Mouse (Mus musculus) liver, postnatal 0 days (tissue): ENCODE results near the gene Man1c1. TPM values are rescaled to one million over a fixed set of nuclear protein-coding genes. Genes with fewer than 3 reads are reported as not detected.

Experiments
- ATAC-seq: fragments of 200-750 bp; cut with Nextera tagmentation; 2 replicates; pipeline ENCODE4 v1.8.0; 2017; ENCODE audit warnings: mild to moderate bottlenecking, moderate library complexity
- DNase-seq: peaks from one replicate; pipeline ENCODE4 v3.0.0-alpha.2; 2016
- H3K27ac ChIP-seq: fragments of 300-500 bp; sonication (generic); 2 replicates; pipeline ENCODE4 v1.5.1; 2014; ENCODE audit warnings: antibody characterized with exemption, moderate library complexity, mild to moderate bottlenecking, low read depth
- H3K27me3 ChIP-seq: fragments of 300-500 bp; sonication (generic); 2 replicates; pipeline ENCODE4 v1.6.1; 2014; ENCODE audit warnings: low read length, control low read depth, mixed read lengths; ENCODE audit not compliant: insufficient read depth
- H3K36me3 ChIP-seq: fragments of 300-500 bp; sonication (generic); replicated peaks from 2 replicates; pipeline ENCODE4 v1.6.1; 2014; ENCODE audit warnings: mild to moderate bottlenecking, control low read depth, low read length, moderate library complexity, mixed read lengths; ENCODE audit not compliant: insufficient read depth
- H3K4me1 ChIP-seq: fragments of 300-500 bp; sonication (generic); 2 replicates; pipeline ENCODE4 v1.6.1; 2014; ENCODE audit warnings: antibody characterized with exemption, mild to moderate bottlenecking, control low read depth; ENCODE audit not compliant: insufficient read depth
- H3K4me2 ChIP-seq: fragments of 300-500 bp; sonication (generic); 2 replicates; pipeline ENCODE4 v1.6.1; 2014; ENCODE audit warnings: low read depth, mild to moderate bottlenecking, low read length, moderate library complexity, mixed read lengths
- H3K4me3 ChIP-seq: fragments of 300-500 bp; sonication (generic); 2 replicates; pipeline ENCODE4 v1.5.1; 2014; ENCODE audit warnings: low read depth, low read length
- H3K9ac ChIP-seq: fragments of 300-500 bp; sonication (generic); replicated peaks from 2 replicates; pipeline ENCODE4 v1.6.1; 2014; ENCODE audit warnings: mild to moderate bottlenecking, moderate library complexity
- H3K9me3 ChIP-seq: fragments of 300-500 bp; sonication (generic); 2 replicates; pipeline ENCODE4 v1.6.1; 2016; ENCODE audit warnings: mild to moderate bottlenecking, control low read depth, low read length, mixed read lengths
- CTCF ChIP-seq: sonication (generic); IDR thresholded peaks from 2 replicates; pipeline ENCODE4 v1.5.1; 2016; ENCODE audit warnings: antibody characterized with exemption, low read depth
- EP300 ChIP-seq: IDR thresholded peaks from 2 replicates; pipeline ENCODE4 v1.6.1; 2016; ENCODE audit warnings: antibody characterized with exemption, low read depth, mild to moderate bottlenecking
- WGBS: fragments of 180-500 bp; shearing (Covaris S2); extraction: QIAGEN DNeasy Blood & Tissue Kit; methylation state at CpG from one replicate; pipeline ENCODE4 v1.1.7; 2014; ENCODE audit not compliant: insufficient replicate concordance; 5-methylcytosine and 5-hydroxymethylcytosine counted together
- polyA plus RNA-seq: library from polyadenylated mRNA; unstranded; fragments of >200 nt; fragmentation: Nextera tagmentation; extraction: Ambion mirVana; gene quantifications from 2 replicates; pipeline ENCODE4 v1.2.1, GENCODE M21; 2015

The Man1c1 gene
- polyA plus RNA-seq, 1 experiment from 2014 or later = 1.5 TPM

- DNase-seq = no peak
- Histone ChIP-seq H3K4me2 (no peak overlapping the region), H3K27me3 (no peaks in the 10 kb centered on the region), H3K36me3 (0 out of 2 replicates have a peak, but pooled peaks cover 2% of the 10 kb centered on the region), H3K4me1 (peaks cover 34% of the 10 kb centered on the region), H3K4me3 (no peak overlapping the region), H3K9me3 (no peaks in the 10 kb centered on the region), H3K27ac (0 out of 2 replicates have a peak overlapping the region, but pooled peaks have one; percentile 6), H3K9ac (no peak overlapping the region)
- TF ChIP-seq EP300 (no peak), CTCF (no peak)
- no peak for ATAC-seq
- WGBS = 63% methylated on average over 14 of the region's 14 CpGs
Observed at GRCm38 (mm10) chr4:134737365-134737910, 33.3 kb upstream of the Man1c1 start.

- H3K27me3 ChIP-seq = no peaks in the 10 kb centered on the region
- DNase-seq = no peak
Observed at GRCm38 (mm10) chr4:134736147-134736546, 32.1 kb upstream of the Man1c1 start.

GRCm38 (mm10) chr4:134734629-134735081 is 30.6 kb upstream of the Man1c1 start:
- ATAC-seq = peak; percentile 78
- H3K9ac ChIP-seq = peak overlapping the region; percentile 36; the same call in 1 of the 2 replicates
- no peaks in the 10 kb centered on the region for H3K27me3 ChIP-seq
- peaks cover 43% of the 10 kb centered on the region for H3K4me1 ChIP-seq
- no peak for TF ChIP-seq EP300
- peak; percentile 26; the same call in 1 of the 2 replicates for TF ChIP-seq CTCF
- 19% methylated on average over 9 of the region's 9 CpGs for WGBS
- H3K27ac ChIP-seq = peak overlapping the region; percentile 87
- DNase-seq = peak; percentile 69
- H3K36me3 ChIP-seq = no peaks in the 10 kb centered on the region
- H3K4me2 ChIP-seq = peak overlapping the region; percentile 62
- peak overlapping the region; percentile 28 for H3K4me3 ChIP-seq
- H3K9me3 ChIP-seq = no peaks in the 10 kb centered on the region

More at GRCm38 (mm10) chr4:134736147-134736546, 32.1 kb upstream of the Man1c1 start:
- H3K9ac ChIP-seq = no peak overlapping the region
- H3K4me2 ChIP-seq = no peak overlapping the region
- TF ChIP-seq EP300 (no peak), CTCF (no peak)
- H3K4me1 ChIP-seq = peaks cover 38% of the 10 kb centered on the region
- no peaks in the 10 kb centered on the region for H3K36me3 ChIP-seq
- ATAC-seq = no peak
- H3K4me3 ChIP-seq = no peak overlapping the region
- WGBS = 71% methylated on average over 7 of the region's 7 CpGs
- no peak overlapping the region for H3K27ac ChIP-seq
- H3K9me3 ChIP-seq = no peaks in the 10 kb centered on the region

GRCm38 (mm10) chr4:134734038-134734628 is 30.0 kb upstream of the Man1c1 start:
- H3K36me3 ChIP-seq = no peaks in the 10 kb centered on the region
- peak overlapping the region; percentile 36; the same call in 1 of the 2 replicates for H3K9ac ChIP-seq
- no peaks in the 10 kb centered on the region for H3K27me3 ChIP-seq
- H3K4me3 ChIP-seq = peak overlapping the region; percentile 28
- H3K9me3 ChIP-seq = no peaks in the 10 kb centered on the region
- peaks cover 43% of the 10 kb centered on the region for H3K4me1 ChIP-seq
- H3K4me2 ChIP-seq = peak overlapping the region; percentile 62
- WGBS = 5% methylated on average over 13 of the region's 13 CpGs
- peak; percentile 81 for ATAC-seq
- peak overlapping the region; percentile 87 for H3K27ac ChIP-seq
- TF ChIP-seq CTCF = no peak
- no peak for TF ChIP-seq EP300
- peak; percentile 75 for DNase-seq

- ATAC-seq = no peak
- 68% methylated on average over 9 of the region's 9 CpGs for whole genome bisulfite sequencing
Observed at GRCm38 (mm10) chr4:134733371-134733770, 29.3 kb upstream of the Man1c1 start.

GRCm38 (mm10) chr4:134730106-134730505 is 26.0 kb upstream of the Man1c1 start:
- Histone ChIP-seq H3K27ac (peak overlapping the region; percentile 70), H3K4me3 (no peak overlapping the region), H3K4me1 (peaks cover 24% of the 10 kb centered on the region), H3K27me3 (no peaks in the 10 kb centered on the region), H3K36me3 (no peaks in the 10 kb centered on the region), H3K9me3 (no peaks in the 10 kb centered on the region), H3K4me2 (peak overlapping the region; percentile 34; the same call in 1 of the 2 replicates), H3K9ac (no peak overlapping the region)
- ATAC-seq (no peak), DNase-seq (no peak)
- WGBS = 11% methylated on average over 8 of the region's 8 CpGs
- TF ChIP-seq EP300 (no peak), CTCF (no peak)

More at GRCm38 (mm10) chr4:134733371-134733770, 29.3 kb upstream of the Man1c1 start:
- Histone ChIP-seq H3K36me3 (no peaks in the 10 kb centered on the region), H3K9ac (no peak overlapping the region), H3K4me2 (no peak overlapping the region), H3K4me3 (no peak overlapping the region), H3K27me3 (no peaks in the 10 kb centered on the region), H3K4me1 (peaks cover 43% of the 10 kb centered on the region), H3K9me3 (no peaks in the 10 kb centered on the region), H3K27ac (0 out of 2 replicates have a peak overlapping the region, but pooled peaks have one; percentile 6)
- no peak for TF ChIP-seq CTCF
- no peak for TF ChIP-seq EP300
- DNase-seq = no peak
